Mouse (Mus musculus) lung, postnatal 0 days (tissue): ENCODE data around the gene Csgalnact2.

Source experiments
- CTCF ChIP-seq: IDR thresholded peaks from 2 replicates; pipeline ENCODE4 v1.5.1; 2016; ENCODE audit warnings: antibody characterized with exemption, mild to moderate bottlenecking
- EP300 ChIP-seq: IDR thresholded peaks from 2 replicates; pipeline ENCODE4 v1.6.1; 2016; ENCODE audit warnings: antibody characterized with exemption, mild to moderate bottlenecking, control low read depth

DNA sequence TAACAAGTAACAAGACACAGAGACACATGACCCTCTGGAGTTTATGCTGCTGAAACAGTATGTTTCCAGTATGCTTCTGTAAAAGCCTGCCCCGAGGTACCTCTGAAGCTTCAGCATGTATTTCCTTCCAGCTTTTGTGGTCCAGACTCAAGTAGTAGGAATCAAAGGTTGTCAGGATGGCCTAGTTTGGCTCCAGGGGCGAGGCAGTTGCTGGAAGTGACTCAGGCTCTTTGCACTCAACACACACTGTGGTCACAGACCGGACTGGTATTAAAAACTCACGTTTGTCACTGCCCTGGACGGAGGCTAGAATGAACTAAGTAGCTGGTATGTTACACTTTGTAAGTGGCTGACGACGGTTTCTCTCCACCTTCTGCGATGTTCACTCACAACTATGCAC, 12.0 kb upstream of the Csgalnact2 start:
- TF ChIP-seq CTCF (no peak), EP300 (no peak)
